Mouse (Mus musculus) stomach, postnatal 0 days (tissue): ENCODE measurements at regions not wholly inside any gene's neighbourhood (a gene's known extent, or its start where the extent isn't known, plus 50 kb on each side); places are given as distances from the start of the nearest gene placed in this dataset.

ENCODE experiments used
- CTCF ChIP-seq: IDR thresholded peaks from 2 replicates; pipeline ENCODE4 v1.5.1; 2016; ENCODE audit warnings: antibody characterized with exemption, low read depth, mild to moderate bottlenecking, moderate library complexity
- EP300 ChIP-seq: optimal IDR thresholded peaks from 2 replicates; pipeline ENCODE3; 2016; ENCODE audit warnings: antibody characterized with exemption

GRCm38 (mm10) chr14:24877853-24878252 lies 390.9 kb downstream of the Rps24 start:
- no peak for TF ChIP-seq CTCF
- no peak for TF ChIP-seq EP300
